Mouse (Mus musculus) testis, adult 2 months (tissue): ENCODE results near the gene Dnm3.

ENCODE experiments used
- CTCF ChIP-seq: fragments of 200-500 bp; IDR thresholded peaks from 2 replicates; pipeline ENCODE4 v1.5.1; 2012; ENCODE audit warnings: low read depth, mild to moderate bottlenecking, inconsistent platforms, low read length, moderate library complexity; ENCODE audit not compliant: control insufficient read depth, insufficient read depth, insufficient replicate concordance
- POLR2A ChIP-seq: fragments of 200-500 bp; IDR thresholded peaks from 2 replicates; pipeline ENCODE4 v1.6.1; 2012; ENCODE audit warnings: low read depth, mild to moderate bottlenecking, inconsistent platforms, low read length, moderate library complexity; ENCODE audit not compliant: control insufficient read depth

DNA sequence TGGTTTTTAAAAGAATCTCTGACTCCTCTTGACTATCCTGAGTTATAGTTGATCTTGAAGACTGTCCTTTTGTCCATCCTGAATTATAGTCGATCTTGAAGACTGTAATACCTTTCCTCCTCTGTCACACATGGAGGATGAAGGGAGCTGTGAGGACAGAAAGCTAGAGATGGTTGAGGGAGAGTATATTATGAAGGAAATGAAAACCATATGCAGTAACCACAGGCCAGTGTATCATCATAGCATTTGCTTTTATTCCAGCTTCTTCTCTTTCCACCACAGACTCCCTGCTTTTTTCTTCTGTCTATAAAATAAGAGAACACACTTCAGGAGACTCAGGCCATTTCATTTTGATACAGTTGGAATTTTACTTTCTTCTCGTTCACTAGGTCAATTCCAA is 497.8 kb downstream of the Dnm3 start:
- TF ChIP-seq CTCF (no peak), POLR2A (no peak)
